Mouse (Mus musculus) intestine, embryonic 16.5 days (tissue): ENCODE data around the gene Odaph. TPM values are rescaled to one million over a fixed set of nuclear protein-coding genes. Genes with fewer than 3 reads are reported as not detected.

Source experiments
- ATAC-seq: fragments of 200-750 bp; cut with Nextera tagmentation; 2 replicates; pipeline ENCODE4 v1.8.0; 2017; ENCODE audit warnings: moderate TSS enrichment, moderate library complexity
- H3K27ac ChIP-seq: fragments of 300-500 bp; sonication (generic); 2 replicates; pipeline ENCODE4 v1.5.1; 2014; ENCODE audit warnings: mild to moderate bottlenecking, low read length
- H3K27me3 ChIP-seq: fragments of 300-500 bp; sonication (generic); replicated peaks from 2 replicates; pipeline ENCODE4 v1.6.1; 2014; ENCODE audit warnings: low read length, control low read depth, mixed read lengths; ENCODE audit not compliant: control insufficient read depth, insufficient read depth
- H3K36me3 ChIP-seq: fragments of 300-500 bp; sonication (generic); 2 replicates; pipeline ENCODE4 v1.6.1; 2014; ENCODE audit warnings: low read length, control low read depth; ENCODE audit not compliant: control insufficient read depth, insufficient read depth
- H3K4me1 ChIP-seq: fragments of 300-500 bp; sonication (generic); 2 replicates; pipeline ENCODE4 v1.6.1; 2014; ENCODE audit warnings: low read length, control low read depth, mixed read lengths; ENCODE audit not compliant: control insufficient read depth, insufficient read depth
- H3K4me2 ChIP-seq: fragments of 300-500 bp; sonication (generic); 2 replicates; pipeline ENCODE4 v1.6.1; 2014; ENCODE audit warnings: low read depth, low read length, control low read depth
- H3K4me3 ChIP-seq: fragments of 300-500 bp; sonication (generic); 2 replicates; pipeline ENCODE4 v1.5.1; 2014; ENCODE audit warnings: mild to moderate bottlenecking, low read length
- H3K9ac ChIP-seq: fragments of 300-500 bp; sonication (generic); 2 replicates; pipeline ENCODE4 v1.6.1; 2014; ENCODE audit warnings: low read depth, low read length
- H3K9me3 ChIP-seq: fragments of 300-500 bp; sonication (generic); 2 replicates; pipeline ENCODE4 v1.6.1; 2016; ENCODE audit warnings: low read length, control low read depth; ENCODE audit not compliant: control insufficient read depth
- whole genome bisulfite sequencing: fragments of 180-500 bp; shearing (Covaris S2); extraction: QIAGEN DNeasy Blood & Tissue Kit; methylation state at CpG from one replicate; pipeline ENCODE4 v1.1.7; 2014; 5-methylcytosine and 5-hydroxymethylcytosine counted together
- polyA plus RNA-seq: library from polyadenylated mRNA; unstranded; fragments of >200 nt; fragmentation: Nextera tagmentation; extraction: Ambion mirVana; gene quantifications from 2 replicates; pipeline ENCODE4 v1.2.1, GENCODE M21; 2015

Odaph gene
- polyA plus RNA-seq, 1 experiment from 2014 or later = not detected

DNA sequence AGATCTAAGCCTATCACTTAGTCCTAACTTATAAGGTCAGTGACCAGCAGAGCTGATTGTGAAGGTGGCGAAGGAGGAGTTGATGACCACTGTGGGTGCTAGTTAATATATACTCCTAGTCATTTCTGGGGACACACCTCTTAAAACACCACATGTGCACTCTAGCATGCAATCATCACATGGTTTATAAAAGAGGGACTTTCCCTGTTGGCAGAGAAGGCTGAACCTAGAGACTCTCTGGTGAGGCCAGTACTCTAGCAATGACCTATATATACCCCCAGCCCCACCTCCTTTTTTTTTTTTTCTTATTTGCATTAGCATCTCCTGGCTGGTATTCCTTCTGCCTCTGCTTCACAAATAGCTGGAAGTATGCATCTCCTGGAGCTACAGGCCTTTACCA is 25.9 kb upstream of the Odaph start:
- Histone ChIP-seq H3K9me3 (no peaks in the 10 kb centered on the region), H3K27me3 (no peaks in the 10 kb centered on the region), H3K4me2 (peak overlapping the region; percentile 63), H3K9ac (peak overlapping the region; percentile 89; the same call in 1 of the 2 replicates), H3K36me3 (peaks cover 6% of the 10 kb centered on the region; the same call in 1 of the 2 replicates), H3K4me3 (peak overlapping the region; percentile 74), H3K4me1 (peaks cover 14% of the 10 kb centered on the region), H3K27ac (peak overlapping the region; percentile 70)
- peak; percentile 55 for ATAC-seq
- WGBS = 64% methylated on average over 1 of the region's 1 CpGs

DNA sequence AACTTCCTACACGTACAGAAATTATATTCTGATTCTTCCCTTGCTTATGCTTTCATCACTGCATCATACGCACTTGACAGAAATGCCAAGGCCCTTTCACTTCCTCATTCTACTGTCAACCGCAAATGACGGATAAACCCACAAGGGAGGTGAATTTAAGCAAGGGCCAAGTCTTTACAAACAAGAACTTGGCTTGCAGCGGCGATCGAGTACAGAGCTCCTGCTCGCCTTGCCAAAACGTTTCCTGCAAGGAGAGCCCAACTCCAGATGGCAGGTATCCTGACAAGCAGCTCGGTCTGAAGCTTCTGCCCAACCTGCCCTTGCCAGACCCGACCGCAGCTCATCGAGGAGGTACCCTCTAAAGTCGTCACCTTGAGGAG is 25.0 kb upstream of the Odaph start:
- Histone ChIP-seq H3K9ac (peak overlapping the region; percentile 89), H3K4me2 (peak overlapping the region; percentile 63), H3K4me3 (peak overlapping the region; percentile 74), H3K9me3 (no peaks in the 10 kb centered on the region), H3K4me1 (peaks cover 14% of the 10 kb centered on the region), H3K27me3 (no peaks in the 10 kb centered on the region), H3K36me3 (0 out of 2 replicates have a peak, but pooled peaks cover 2% of the 10 kb centered on the region), H3K27ac (peak overlapping the region; percentile 99)
- ATAC-seq = no peak
- under 1% methylated on average over 14 of the region's 14 CpGs for WGBS

DNA sequence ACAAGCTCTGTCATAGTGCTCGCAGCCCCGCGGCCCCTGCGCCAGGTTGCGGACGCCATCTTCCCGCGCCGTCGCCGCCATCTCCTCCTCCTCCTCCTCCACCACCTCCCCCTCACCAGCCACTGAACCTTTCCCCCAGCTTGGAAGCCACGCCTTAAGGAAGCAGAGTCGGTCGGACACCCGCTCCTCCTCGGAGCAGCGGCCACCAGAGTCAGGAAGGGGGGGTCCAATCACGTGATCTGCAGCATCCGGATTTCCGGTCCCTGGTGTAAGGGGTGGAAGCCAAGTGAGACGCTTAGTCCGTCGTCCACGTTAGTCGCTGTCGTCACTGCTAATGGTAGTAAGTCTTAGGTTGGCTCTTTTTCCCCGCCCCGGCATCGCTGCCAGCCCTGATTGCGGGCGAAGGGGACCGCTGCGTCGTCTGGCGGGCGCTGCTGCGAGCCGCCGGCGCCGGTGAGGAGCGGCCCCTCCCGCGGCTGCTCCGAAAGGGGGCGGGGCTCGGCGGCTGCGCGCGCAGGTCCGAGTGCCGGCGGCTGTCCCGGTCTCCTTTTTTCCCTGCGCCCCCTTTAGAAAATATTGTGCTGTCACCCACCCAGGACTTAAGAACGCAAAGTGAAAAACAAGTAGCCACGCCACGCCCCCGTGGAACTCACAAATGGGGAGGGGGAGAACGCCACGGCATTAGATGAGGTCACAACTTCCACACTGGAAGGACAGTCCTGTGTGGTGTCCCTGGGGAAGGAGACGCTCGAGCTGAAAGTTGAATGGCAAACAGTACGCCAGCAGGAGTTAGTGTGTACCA is 24.4 kb upstream of the Odaph start, which contains the start of gene Rchy1:
Gene Rchy1, minus strand, starts transcription at position 430 of the 802 bp plus-strand sequence.
- peak within 1 kb of the TSS; percentile 99 for H3K27ac ChIP-seq
- ATAC-seq = peak; percentile 98
- no peaks in the 10 kb centered on the region for H3K36me3 ChIP-seq
- under 1% methylated on average over 65 of the region's 65 CpGs for WGBS
- no peaks in the 10 kb centered on the region for H3K27me3 ChIP-seq
- peak within 1 kb of the TSS; percentile 74 for H3K4me3 ChIP-seq
- H3K9ac ChIP-seq = peak within 1 kb of the TSS; percentile 89
- H3K4me2 ChIP-seq = peak within 1 kb of the TSS; percentile 71
- H3K4me1 ChIP-seq = peaks cover 14% of the 10 kb centered on the region
- H3K9me3 ChIP-seq = no peaks in the 10 kb centered on the region

DNA sequence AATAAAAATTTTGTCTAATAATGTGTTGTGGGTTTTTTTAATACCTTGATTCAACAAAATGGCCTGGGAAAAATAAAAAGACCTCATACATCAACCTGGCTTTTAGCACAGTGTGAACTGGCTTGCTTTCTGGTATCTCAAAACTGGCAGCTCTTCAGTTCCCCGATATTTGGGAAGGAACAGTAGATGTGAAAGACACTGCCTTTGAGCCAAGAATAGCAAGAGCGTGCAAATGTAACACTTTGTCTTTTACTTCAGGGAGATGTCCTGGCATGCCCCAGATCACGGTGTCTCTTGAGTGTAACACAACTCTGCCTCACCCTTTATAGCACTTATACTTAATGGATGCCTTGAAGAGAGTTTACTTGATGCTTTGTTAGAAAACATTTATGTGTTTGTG is 15.2 kb upstream of the Odaph start:
- no peak overlapping the region for H3K27ac ChIP-seq
- H3K4me2 ChIP-seq = no peak overlapping the region
- H3K9me3 ChIP-seq = no peaks in the 10 kb centered on the region
- no peaks in the 10 kb centered on the region for H3K36me3 ChIP-seq
- WGBS = 92% methylated on average over 3 of the region's 3 CpGs
- no peak overlapping the region for H3K4me3 ChIP-seq
- no peaks in the 10 kb centered on the region for H3K4me1 ChIP-seq
- H3K9ac ChIP-seq = no peak overlapping the region
- ATAC-seq = no peak
- no peaks in the 10 kb centered on the region for H3K27me3 ChIP-seq

DNA sequence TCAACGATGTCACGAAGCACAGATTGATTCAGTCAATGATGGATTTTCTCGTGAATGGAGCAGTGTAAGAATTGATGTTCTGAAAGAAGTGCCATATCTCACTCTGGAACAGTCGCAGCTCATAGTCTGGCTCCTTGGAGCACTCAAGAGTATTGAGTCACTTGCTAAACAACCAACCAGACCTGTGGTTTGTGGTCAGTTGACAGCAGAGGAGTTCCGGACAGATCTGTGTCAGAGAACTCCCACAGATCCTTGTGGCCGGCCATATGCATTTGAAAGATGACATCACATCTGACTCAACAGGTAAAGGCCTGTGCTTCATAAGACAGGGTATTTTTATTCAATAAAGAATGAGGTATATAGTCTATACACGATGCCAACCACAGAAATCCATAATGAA is 13.3 kb upstream of the Odaph start:
- 90% methylated on average over 7 of the region's 7 CpGs for WGBS
- H3K4me1 ChIP-seq = no peaks in the 10 kb centered on the region
- H3K27me3 ChIP-seq = no peaks in the 10 kb centered on the region
- ATAC-seq = no peak
- no peak overlapping the region for H3K27ac ChIP-seq
- no peaks in the 10 kb centered on the region for H3K36me3 ChIP-seq
- H3K9ac ChIP-seq = no peak overlapping the region
- no peak overlapping the region for H3K4me2 ChIP-seq
- no peaks in the 10 kb centered on the region for H3K9me3 ChIP-seq
- no peak overlapping the region for H3K4me3 ChIP-seq

DNA sequence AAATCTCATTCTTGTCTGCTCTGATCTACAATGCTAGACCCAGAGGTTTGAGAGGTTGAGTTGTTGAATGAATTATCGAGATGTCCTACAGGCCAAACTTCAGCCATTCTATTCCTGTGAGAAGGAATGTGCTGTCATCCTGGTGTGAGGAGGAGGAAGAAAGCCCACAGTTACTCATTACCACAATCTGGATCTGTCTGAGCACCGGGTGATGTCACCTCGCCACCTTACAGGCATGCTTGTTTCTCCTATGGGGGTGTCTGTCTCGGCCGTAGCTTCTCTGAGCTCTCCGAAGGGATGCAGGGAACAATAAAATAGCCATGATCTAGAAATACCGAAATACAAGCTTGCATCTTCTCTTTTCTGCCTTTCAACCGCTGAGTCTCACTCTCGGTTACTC is 11.5 kb upstream of the Odaph start:
- Histone ChIP-seq H3K9ac (no peak overlapping the region), H3K4me3 (no peak overlapping the region), H3K27me3 (no peaks in the 10 kb centered on the region), H3K36me3 (no peaks in the 10 kb centered on the region), H3K4me2 (no peak overlapping the region), H3K9me3 (no peaks in the 10 kb centered on the region), H3K27ac (no peak overlapping the region), H3K4me1 (no peaks in the 10 kb centered on the region)
- WGBS = 88% methylated on average over 9 of the region's 9 CpGs
- no peak for ATAC-seq

DNA sequence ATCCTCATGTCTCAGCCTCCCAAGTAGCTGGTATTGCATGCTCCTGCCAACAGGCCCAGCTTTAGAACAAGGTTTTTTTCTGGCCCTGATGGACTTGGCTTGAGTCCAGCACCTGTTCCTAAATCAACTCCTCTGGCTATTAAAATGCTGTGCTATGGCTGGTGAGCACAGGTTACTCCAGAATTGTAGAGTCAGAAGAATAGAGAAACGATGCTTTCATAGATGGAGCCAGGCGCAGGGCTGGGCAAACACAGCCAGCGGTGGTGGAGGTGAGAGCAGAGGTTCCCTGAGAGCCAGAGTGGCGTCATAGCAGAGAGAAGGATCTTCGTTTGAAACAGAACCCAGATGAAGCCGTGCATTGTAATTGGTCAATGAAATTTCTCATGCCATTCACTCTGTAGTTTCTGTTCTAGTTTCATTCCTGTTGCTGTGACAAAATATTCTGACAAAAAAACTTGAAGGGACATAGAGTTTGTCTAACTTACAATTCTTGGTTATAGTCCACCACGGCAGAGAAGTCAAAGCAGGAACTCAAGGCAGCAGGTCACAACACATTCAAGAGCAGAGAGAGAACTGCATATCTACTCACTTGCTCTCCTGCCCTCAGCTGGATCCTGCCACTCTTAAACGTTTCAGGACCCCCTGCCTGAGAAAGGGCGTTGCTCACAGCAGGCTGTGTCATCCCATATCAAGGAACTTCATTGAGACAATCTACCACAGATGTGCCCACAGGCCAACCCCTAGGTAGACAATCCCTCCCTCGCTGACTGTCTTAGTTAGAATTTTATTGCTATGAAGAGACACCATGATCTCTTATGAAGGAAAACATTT is 10.5 kb upstream of the Odaph start:
- 79% methylated on average over 10 of the region's 10 CpGs for WGBS

DNA sequence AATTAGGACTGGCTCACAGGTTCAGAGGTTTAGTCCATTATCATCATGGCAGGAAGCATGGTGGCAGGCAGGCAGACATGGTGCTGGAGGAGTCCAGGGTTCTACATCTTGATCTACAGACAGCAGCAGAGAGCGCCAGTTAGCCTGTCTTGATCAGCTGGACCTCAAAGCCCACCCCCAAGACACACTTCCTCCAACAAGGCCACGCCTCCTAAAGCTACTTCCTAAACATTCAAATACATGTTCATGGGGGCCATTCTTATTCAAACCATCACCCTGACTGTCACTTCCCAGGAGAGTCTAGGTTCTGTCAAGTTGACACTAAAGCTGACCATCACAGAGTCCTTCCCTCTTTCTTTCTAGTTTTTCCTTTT is 9.9 kb upstream of the Odaph start:
- H3K27me3 ChIP-seq = no peaks in the 10 kb centered on the region
- no peak for ATAC-seq
- H3K36me3 ChIP-seq = no peaks in the 10 kb centered on the region
- H3K9ac ChIP-seq = no peak overlapping the region
- no peak overlapping the region for H3K27ac ChIP-seq
- H3K4me2 ChIP-seq = no peak overlapping the region
- 84% methylated on average over 2 of the region's 2 CpGs for WGBS
- no peaks in the 10 kb centered on the region for H3K9me3 ChIP-seq
- H3K4me3 ChIP-seq = no peak overlapping the region
- H3K4me1 ChIP-seq = no peaks in the 10 kb centered on the region

More for the DNA sequence above, 10.5 kb upstream of the Odaph start:
- Histone ChIP-seq H3K36me3 (no peaks in the 10 kb centered on the region), H3K27me3 (no peaks in the 10 kb centered on the region), H3K9me3 (no peaks in the 10 kb centered on the region), H3K4me3 (no peak overlapping the region), H3K4me1 (no peaks in the 10 kb centered on the region), H3K9ac (no peak overlapping the region), H3K27ac (no peak overlapping the region), H3K4me2 (no peak overlapping the region)
- no peak for ATAC-seq

DNA sequence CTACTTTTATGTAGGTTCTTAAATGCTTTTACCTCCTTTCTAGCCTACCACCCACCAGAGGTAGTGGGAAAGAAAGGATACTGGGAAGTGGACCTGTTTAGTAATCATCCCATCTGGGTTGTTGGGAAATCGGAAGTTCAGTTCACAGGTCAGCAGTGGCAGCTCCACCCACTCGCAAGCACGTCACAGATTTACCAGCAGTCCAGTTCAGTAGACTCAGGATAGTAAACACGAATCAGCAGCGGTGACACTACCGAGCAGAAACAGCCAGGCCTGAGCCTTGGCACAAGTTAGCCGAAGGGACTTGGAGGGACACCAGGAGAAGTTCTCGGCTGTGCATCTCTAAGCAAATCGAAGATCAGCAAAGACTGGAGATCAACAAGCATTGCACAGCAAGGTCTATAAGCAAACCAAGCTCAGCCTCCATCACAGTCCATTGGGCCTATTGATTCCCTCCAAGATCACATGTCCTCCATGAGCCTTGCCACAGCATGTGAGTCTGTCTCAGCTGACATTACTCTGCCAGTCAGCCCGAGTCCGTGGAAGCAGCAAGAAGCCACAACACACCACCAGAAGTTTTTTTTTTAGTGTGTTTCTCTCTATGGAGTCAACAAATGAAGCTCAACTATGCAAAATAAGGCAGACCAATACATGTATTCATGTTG is 6.0 kb upstream of the Odaph start:
- H3K9me3 ChIP-seq = no peaks in the 10 kb centered on the region
- no peak for ATAC-seq
- no peak overlapping the region for H3K4me3 ChIP-seq
- no peak overlapping the region for H3K27ac ChIP-seq
- WGBS = 90% methylated on average over 11 of the region's 11 CpGs
- H3K27me3 ChIP-seq = no peaks in the 10 kb centered on the region
- H3K9ac ChIP-seq = no peak overlapping the region
- no peaks in the 10 kb centered on the region for H3K4me1 ChIP-seq
- H3K36me3 ChIP-seq = no peaks in the 10 kb centered on the region
- H3K4me2 ChIP-seq = no peak overlapping the region
